8 mouse cellular contexts compared by ENCODE assay signal in the genomic region with DNA sequence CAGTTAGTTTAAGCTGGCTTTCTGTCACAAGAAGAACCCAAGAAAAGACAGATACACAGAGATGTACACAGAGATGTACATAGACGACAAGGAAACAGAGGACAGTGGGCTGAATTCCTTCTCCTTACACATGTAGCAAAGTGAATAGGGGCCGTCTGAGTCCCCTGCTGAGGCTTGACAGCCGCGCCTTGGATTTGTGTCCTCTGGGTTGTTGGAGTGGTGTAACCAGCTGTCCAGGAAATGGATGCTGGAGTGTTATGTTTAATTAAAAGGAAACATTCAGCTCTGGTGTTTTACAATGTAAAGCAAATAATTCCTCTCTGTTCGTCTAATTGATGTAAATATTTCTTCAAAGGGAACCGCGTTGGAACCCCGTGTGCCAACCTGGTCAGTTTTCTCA. TPM values are rescaled to one million over a fixed set of nuclear protein-coding genes. Genes with fewer than 3 reads are reported as not detected.
DNase-seq lines count a peak whose midpoint lies in the region; ATAC-seq and TF ChIP-seq lines count a peak whose summit lies in the region.
"Had no signal": no experiment of that assay in that cellular context is flagged by ENCODE, and none has a peak within 500 bp of the region (broad histone marks: within the 10 kb centered on the region; RNA-seq: fewer than 3 reads in every experiment).

No protein-coding gene starts in this region.

- 3% methylated on average over 8 of the region's 8 CpGs for WGBS in lung, postnatal 0 days
- 4% methylated on average over 8 of the region's 8 CpGs for WGBS in forebrain, embryonic 11.5 days
- WGBS in limb, embryonic 12.5 days = 7% methylated on average over 8 of the region's 8 CpGs
- WGBS in stomach, embryonic 14.5 days = 5% methylated on average over 8 of the region's 8 CpGs

- TF ChIP-seq CTCF in lung, postnatal 0 days (IDR thresholded peaks at IDR 0.05) = no peak

- DNase-seq in lung, postnatal 0 days (ENCODE audit: low spot score) = peak; percentile 63
- no peak for DNase-seq in lung, adult 18-20 months
- no peak for DNase-seq in forebrain, embryonic 11.5 days (ENCODE audit: low spot score)
- no peak for DNase-seq in layer of hippocampus, adult 9-11 months
- DNase-seq in thymus, postnatal 10 days (ENCODE audit: low spot score in 2 of 2) = no peak
- DNase-seq: lung, postnatal 4 days had no signal

- ATAC-seq in lung, postnatal 0 days = no peak
- ATAC-seq in forebrain, embryonic 11.5 days (replicated peaks; ENCODE audit: low FRiP score) = no peak
- ATAC-seq in limb, embryonic 12.5 days (ENCODE audit: insufficient number of reproducible peaks, insufficient read depth, low FRiP score, low TSS enrichment, low read depth) = no peak
- no peak for ATAC-seq in stomach, embryonic 14.5 days (ENCODE audit: insufficient number of reproducible peaks, insufficient read depth, low FRiP score, low read depth)

- H3K4me2 ChIP-seq in lung, postnatal 0 days (replicated peaks; ENCODE audit: low read depth, low read length) = peak overlapping the region; percentile 83
- H3K4me2 ChIP-seq in forebrain, embryonic 11.5 days (ENCODE audit: low read depth, low read length, severe bottlenecking) = peak overlapping the region; percentile 87
- peak overlapping the region; percentile 71 for H3K4me2 ChIP-seq in limb, embryonic 12.5 days
- peak overlapping the region; percentile 35 for H3K4me2 ChIP-seq in stomach, embryonic 14.5 days (replicated peaks; ENCODE audit: low read depth, low read length)

- peak overlapping the region; percentile 90 for H3K27ac ChIP-seq in lung, postnatal 0 days (ENCODE audit: low read length)
- no peak overlapping the region for H3K27ac ChIP-seq in forebrain, embryonic 11.5 days (ENCODE audit: low read depth, low read length)
- peak overlapping the region; percentile 88; the same call in 1 of the 2 replicates for H3K27ac ChIP-seq in limb, embryonic 12.5 days
- no peak overlapping the region; the same call in 1 of the 2 replicates for H3K27ac ChIP-seq in stomach, embryonic 14.5 days (ENCODE audit: low read length)

- H3K9ac ChIP-seq in lung, postnatal 0 days (replicated peaks; ENCODE audit: low read depth) = peak overlapping the region; percentile 48; the same call in 1 of the 2 replicates
- no peak overlapping the region for H3K9ac ChIP-seq in forebrain, embryonic 11.5 days (ENCODE audit: low read length)
- peak overlapping the region; percentile 60; the same call in 1 of the 2 replicates for H3K9ac ChIP-seq in limb, embryonic 12.5 days (replicated peaks)
- H3K9ac ChIP-seq in stomach, embryonic 14.5 days (replicated peaks; ENCODE audit: low read depth, low read length) = 0 out of 2 replicates have a peak overlapping the region, but pooled peaks have one; percentile 11

- H3K36me3 ChIP-seq in lung, postnatal 0 days (ENCODE audit: insufficient read depth, low read length) = no peaks in the 10 kb centered on the region
- no peaks in the 10 kb centered on the region; the same call in 1 of the 2 replicates for H3K36me3 ChIP-seq in forebrain, embryonic 11.5 days (ENCODE audit: control insufficient read depth, insufficient read depth, low read length)
- no peaks in the 10 kb centered on the region for H3K36me3 ChIP-seq in limb, embryonic 12.5 days
- no peaks in the 10 kb centered on the region for H3K36me3 ChIP-seq in stomach, embryonic 14.5 days (ENCODE audit: control insufficient read depth, insufficient read depth, low read length)

- TF ChIP-seq EP300 in lung, postnatal 0 days (IDR thresholded peaks at IDR 0.05) = peak; percentile 39; the same call in 1 of the 2 replicates

- H3K4me3 ChIP-seq in lung, postnatal 0 days (ENCODE audit: low read depth, low read length) = peak overlapping the region; percentile 93
- peak overlapping the region; percentile 67 for H3K4me3 ChIP-seq in forebrain, embryonic 11.5 days (ENCODE audit: low read depth, low read length)
- peak overlapping the region; percentile 78 for H3K4me3 ChIP-seq in limb, embryonic 12.5 days (replicated peaks)
- peak overlapping the region; percentile 76 for H3K4me3 ChIP-seq in stomach, embryonic 14.5 days (ENCODE audit: low read depth, low read length)

- H3K27me3 ChIP-seq in lung, postnatal 0 days (replicated peaks; ENCODE audit: insufficient read depth, low read length) = no peaks in the 10 kb centered on the region
- H3K27me3 ChIP-seq in forebrain, embryonic 11.5 days (ENCODE audit: control insufficient read depth, insufficient read depth, low read length) = peaks cover 6% of the 10 kb centered on the region
- peaks cover 3% of the 10 kb centered on the region; the same call in 1 of the 2 replicates for H3K27me3 ChIP-seq in limb, embryonic 12.5 days
- H3K27me3 ChIP-seq in stomach, embryonic 14.5 days (ENCODE audit: control insufficient read depth, insufficient read depth, low read length) = no peaks in the 10 kb centered on the region

- peaks cover 40% of the 10 kb centered on the region for H3K4me1 ChIP-seq in lung, postnatal 0 days (ENCODE audit: insufficient read depth, low read depth, low read length)
- H3K4me1 ChIP-seq in forebrain, embryonic 11.5 days (replicated peaks; ENCODE audit: control insufficient read depth, insufficient read depth, low read length) = peaks cover 4% of the 10 kb centered on the region; the same call in 1 of the 2 replicates
- H3K4me1 ChIP-seq in limb, embryonic 12.5 days (replicated peaks) = peaks cover 62% of the 10 kb centered on the region
- H3K4me1 ChIP-seq in stomach, embryonic 14.5 days (ENCODE audit: control insufficient read depth, insufficient read depth, low read length) = peaks cover 64% of the 10 kb centered on the region

- H3K9me3 ChIP-seq in lung, postnatal 0 days (ENCODE audit: low read length) = no peaks in the 10 kb centered on the region
- H3K9me3 ChIP-seq in forebrain, embryonic 11.5 days (ENCODE audit: control insufficient read depth, low read length) = no peaks in the 10 kb centered on the region
- H3K9me3 ChIP-seq in limb, embryonic 12.5 days = no peaks in the 10 kb centered on the region
- H3K9me3 ChIP-seq in stomach, embryonic 14.5 days (ENCODE audit: control insufficient read depth, low read depth, low read length) = no peaks in the 10 kb centered on the region

RNA-seq across cellular contexts. Expression of a gene that starts 0.8 kb away (rescaled TPM):
- 42.9 and 52.6 TPM in 2 replicates for polyA plus RNA-seq in lung, postnatal 0 days (2015; fragmentation: Nextera tagmentation; extraction: Ambion mirVana)
- 10.4 and 12.1 TPM in 2 replicates for polyA plus RNA-seq in forebrain, embryonic 11.5 days (2014; fragmentation: Nextera tagmentation; extraction: Ambion mirVana)
- polyA plus RNA-seq in limb, embryonic 12.5 days (2016; fragmentation: Nextera tagmentation; extraction: Ambion mirVana) = 17.0 and 17.5 TPM in 2 replicates
- 27.6 and 28.0 TPM in 2 replicates for polyA plus RNA-seq in stomach, embryonic 14.5 days (2014; fragmentation: Nextera tagmentation; extraction: Ambion mirVana)

RNA-seq across cellular contexts. Expression of a gene that starts 28.6 kb away (rescaled TPM):
- polyA plus RNA-seq in lung, postnatal 0 days (2015; fragmentation: Nextera tagmentation; extraction: Ambion mirVana) = 83.6 and 89.9 TPM in 2 replicates
- polyA plus RNA-seq in forebrain, embryonic 11.5 days (2014; fragmentation: Nextera tagmentation; extraction: Ambion mirVana) = 104 and 107 TPM in 2 replicates
- 105 and 115 TPM in 2 replicates for polyA plus RNA-seq in limb, embryonic 12.5 days (2016; fragmentation: Nextera tagmentation; extraction: Ambion mirVana)
- polyA plus RNA-seq in stomach, embryonic 14.5 days (2014; fragmentation: Nextera tagmentation; extraction: Ambion mirVana) = 85.9 and 89.5 TPM in 2 replicates

Comparison
In these comparisons a context has a peak if more than half of its experiments do, and no peak if none do; other contexts are left out.
1. H3K27ac ChIP-seq: peak in lung, postnatal 0 days (single experiment) and limb, embryonic 12.5 days (single experiment); none in forebrain, embryonic 11.5 days (single experiment) and stomach, embryonic 14.5 days (single experiment).
2. H3K4me2 ChIP-seq: peak in every context shown above with its lines; median percentile 87 in forebrain, embryonic 11.5 days; 83 in lung, postnatal 0 days; 71 in limb, embryonic 12.5 days; 35 in stomach, embryonic 14.5 days.
3. Peak in every context shown above with its lines, with median percentiles within 50 percentile points of each other: H3K4me3 ChIP-seq.